Mouse (Mus musculus) heart, embryonic 12.5 days (tissue): Measurements from ENCODE around the gene Akap2. TPM values are rescaled to one million over a fixed set of nuclear protein-coding genes. Genes with fewer than 3 reads are reported as not detected.
A peak's percentile ranks its signal among the peaks of the same experiment; 100 is the strongest.

ENCODE experiments used
- ATAC-seq: fragments of 200-750 bp; cut with Nextera tagmentation; 2 replicates; pipeline ENCODE4 v1.8.0; 2017; ENCODE audit warnings: moderate TSS enrichment, moderate library complexity; ENCODE audit not compliant: insufficient number of reproducible peaks, low FRiP score
- H3K27ac ChIP-seq: fragments of 300-500 bp; sonication (generic); 2 replicates; pipeline ENCODE4 v1.5.1; 2016; ENCODE audit warnings: mild to moderate bottlenecking, moderate library complexity; ENCODE audit not compliant: poor library complexity, severe bottlenecking
- H3K27me3 ChIP-seq: fragments of 300-500 bp; sonication (generic); replicated peaks from 2 replicates; pipeline ENCODE4 v1.6.1; 2016; ENCODE audit warnings: mild to moderate bottlenecking, moderate library complexity
- H3K36me3 ChIP-seq: fragments of 300-500 bp; sonication (generic); 2 replicates; pipeline ENCODE4 v1.6.1; 2016; ENCODE audit warnings: mild to moderate bottlenecking, moderate library complexity
- H3K4me1 ChIP-seq: fragments of 300-500 bp; sonication (generic); replicated peaks from 2 replicates; pipeline ENCODE4 v1.6.1; 2016; ENCODE audit warnings: mild to moderate bottlenecking
- H3K4me2 ChIP-seq: fragments of 300-500 bp; sonication (generic); 2 replicates; pipeline ENCODE4 v1.6.1; 2016; ENCODE audit warnings: mild to moderate bottlenecking, moderate library complexity
- H3K4me3 ChIP-seq: fragments of 300-500 bp; sonication (generic); 2 replicates; pipeline ENCODE4 v1.5.1; 2016; ENCODE audit warnings: mild to moderate bottlenecking
- H3K9ac ChIP-seq: fragments of 300-500 bp; sonication (generic); 2 replicates; pipeline ENCODE4 v1.6.1; 2016; ENCODE audit warnings: mild to moderate bottlenecking, moderate library complexity
- H3K9me3 ChIP-seq: fragments of 300-500 bp; sonication (generic); replicated peaks from 2 replicates; pipeline ENCODE4 v1.6.1; 2016; ENCODE audit warnings: mild to moderate bottlenecking, moderate library complexity
- WGBS: fragments of 180-500 bp; shearing (Covaris S2); methylation state at CpG from one replicate; pipeline ENCODE4 v1.1.7; 2016; 5-methylcytosine and 5-hydroxymethylcytosine counted together
- polyA plus RNA-seq: library from polyadenylated mRNA; unstranded; fragments of >200 nt; fragmentation: Nextera tagmentation; extraction: Ambion mirVana; gene quantifications from 2 replicates; pipeline ENCODE4 v1.2.1, GENCODE M21; 2016

The Akap2 gene
- polyA plus RNA-seq, 1 experiment from 2014 or later, result 50.3 TPM

- Histone ChIP-seq H3K27me3 (no peaks in the 10 kb centered on the region), H3K36me3 (peaks cover 17% of the 10 kb centered on the region; the same call in 1 of the 2 replicates), H3K27ac (peak overlapping the region; percentile 80), H3K9ac (no peak overlapping the region), H3K9me3 (no peaks in the 10 kb centered on the region), H3K4me3 (no peak overlapping the region), H3K4me2 (no peak overlapping the region), H3K4me1 (peaks cover 58% of the 10 kb centered on the region)
- WGBS, result 49% methylated on average over 7 of the region's 7 CpGs
- ATAC-seq, result no peak
Observed at GRCm38 (mm10) chr4:57762424-57762823, 45.0 kb downstream of the Akap2 start.

GRCm38 (mm10) chr4:57764392-57764791, 46.9 kb downstream of the Akap2 start:
- Histone ChIP-seq H3K27ac (peak overlapping the region; percentile 80), H3K4me3 (no peak overlapping the region), H3K9ac (no peak overlapping the region), H3K9me3 (no peaks in the 10 kb centered on the region), H3K4me2 (peak overlapping the region; percentile 14; the same call in 1 of the 2 replicates), H3K36me3 (peaks cover 6% of the 10 kb centered on the region; the same call in 1 of the 2 replicates), H3K27me3 (no peaks in the 10 kb centered on the region), H3K4me1 (peaks cover 58% of the 10 kb centered on the region)
- 23% methylated on average over 1 of the region's 1 CpGs for WGBS
- ATAC-seq, result no peak

- peaks cover 6% of the 10 kb centered on the region; the same call in 1 of the 2 replicates for H3K36me3 ChIP-seq
- H3K9ac ChIP-seq, result 0 out of 2 replicates have a peak overlapping the region, but pooled peaks have one; percentile 3
- no peaks in the 10 kb centered on the region for H3K27me3 ChIP-seq
- no peak overlapping the region for H3K4me3 ChIP-seq
- peaks cover 59% of the 10 kb centered on the region for H3K4me1 ChIP-seq
- H3K4me2 ChIP-seq, result peak overlapping the region; percentile 14; the same call in 1 of the 2 replicates
- 41% methylated on average over 1 of the region's 1 CpGs for WGBS
- H3K27ac ChIP-seq, result peak overlapping the region; percentile 80
- no peak for ATAC-seq
- no peaks in the 10 kb centered on the region for H3K9me3 ChIP-seq
Observed at GRCm38 (mm10) chr4:57764926-57765325, 47.5 kb downstream of the Akap2 start.

- no peaks in the 10 kb centered on the region for H3K9me3 ChIP-seq
Observed at GRCm38 (mm10) chr4:57765806-57766205, 48.3 kb downstream of the Akap2 start.

GRCm38 (mm10) chr4:57769007-57769406, 51.5 kb downstream of the Akap2 start:
- Histone ChIP-seq H3K9me3 (no peaks in the 10 kb centered on the region), H3K27ac (no peak overlapping the region), H3K4me2 (no peak overlapping the region), H3K27me3 (no peaks in the 10 kb centered on the region), H3K4me3 (no peak overlapping the region), H3K36me3 (peaks cover 6% of the 10 kb centered on the region; the same call in 1 of the 2 replicates), H3K9ac (no peak overlapping the region), H3K4me1 (peaks cover 59% of the 10 kb centered on the region)
- no peak for ATAC-seq
- WGBS, result 64% methylated on average over 3 of the region's 3 CpGs

More at GRCm38 (mm10) chr4:57765806-57766205, 48.3 kb downstream of the Akap2 start:
- peaks cover 6% of the 10 kb centered on the region; the same call in 1 of the 2 replicates for H3K36me3 ChIP-seq
- 46% methylated on average over 4 of the region's 4 CpGs for WGBS
- H3K4me3 ChIP-seq, result no peak overlapping the region
- peaks cover 65% of the 10 kb centered on the region for H3K4me1 ChIP-seq
- H3K9ac ChIP-seq, result no peak overlapping the region
- H3K27ac ChIP-seq, result peak overlapping the region; percentile 7; the same call in 1 of the 2 replicates
- ATAC-seq, result no peak
- H3K4me2 ChIP-seq, result no peak overlapping the region
- no peaks in the 10 kb centered on the region for H3K27me3 ChIP-seq

GRCm38 (mm10) chr4:57770185-57770823, 52.8 kb downstream of the Akap2 start:
- Histone ChIP-seq H3K27ac (no peak overlapping the region), H3K27me3 (no peaks in the 10 kb centered on the region), H3K36me3 (peaks cover 6% of the 10 kb centered on the region; the same call in 1 of the 2 replicates), H3K9ac (no peak overlapping the region), H3K4me2 (no peak overlapping the region), H3K9me3 (no peaks in the 10 kb centered on the region), H3K4me3 (no peak overlapping the region), H3K4me1 (peaks cover 56% of the 10 kb centered on the region)
- ATAC-seq, result no peak
- WGBS, result 75% methylated on average over 4 of the region's 4 CpGs

GRCm38 (mm10) chr4:57771558-57772219, 54.2 kb downstream of the Akap2 start:
- no peak overlapping the region for H3K9ac ChIP-seq
- no peaks in the 10 kb centered on the region for H3K27me3 ChIP-seq
- 79% methylated on average over 2 of the region's 2 CpGs for WGBS
- H3K4me3 ChIP-seq, result no peak overlapping the region
- H3K27ac ChIP-seq, result peak overlapping the region; percentile 75; the same call in 1 of the 2 replicates
- no peaks in the 10 kb centered on the region for H3K9me3 ChIP-seq
- peaks cover 47% of the 10 kb centered on the region for H3K4me1 ChIP-seq
- no peak for ATAC-seq
- no peak overlapping the region for H3K4me2 ChIP-seq
- H3K36me3 ChIP-seq, result 0 out of 2 replicates have a peak, but pooled peaks cover 2% of the 10 kb centered on the region

GRCm38 (mm10) chr4:57772851-57773510, 55.5 kb downstream of the Akap2 start:
- no peak overlapping the region for H3K4me3 ChIP-seq
- H3K27me3 ChIP-seq, result no peaks in the 10 kb centered on the region
- peak; percentile 25; the same call in 1 of the 2 replicates for ATAC-seq
- no peaks in the 10 kb centered on the region for H3K9me3 ChIP-seq
- H3K4me2 ChIP-seq, result peak overlapping the region; percentile 22; the same call in 1 of the 2 replicates
- WGBS, result 5% methylated on average over 11 of the region's 11 CpGs
- peak overlapping the region; percentile 75 for H3K27ac ChIP-seq
- H3K4me1 ChIP-seq, result peaks cover 50% of the 10 kb centered on the region
- H3K9ac ChIP-seq, result peak overlapping the region; percentile 40; the same call in 1 of the 2 replicates
- no peaks in the 10 kb centered on the region for H3K36me3 ChIP-seq

- no peak for ATAC-seq
- peak overlapping the region; percentile 40 for H3K27ac ChIP-seq
- no peaks in the 10 kb centered on the region for H3K36me3 ChIP-seq
- H3K27me3 ChIP-seq, result no peaks in the 10 kb centered on the region
- H3K4me1 ChIP-seq, result peaks cover 45% of the 10 kb centered on the region
- H3K9me3 ChIP-seq, result no peaks in the 10 kb centered on the region
- no peak overlapping the region for H3K4me2 ChIP-seq
- 33% methylated on average over 4 of the region's 4 CpGs for WGBS
- no peak overlapping the region for H3K9ac ChIP-seq
- H3K4me3 ChIP-seq, result no peak overlapping the region
Observed at GRCm38 (mm10) chr4:57774517-57774916, 57.1 kb downstream of the Akap2 start.

GRCm38 (mm10) chr4:57775582-57775981, 58.1 kb downstream of the Akap2 start:
- Histone ChIP-seq H3K27me3 (no peaks in the 10 kb centered on the region), H3K36me3 (no peaks in the 10 kb centered on the region), H3K4me3 (no peak overlapping the region), H3K4me2 (no peak overlapping the region), H3K27ac (no peak overlapping the region), H3K9me3 (no peaks in the 10 kb centered on the region), H3K4me1 (peaks cover 38% of the 10 kb centered on the region), H3K9ac (no peak overlapping the region)
- ATAC-seq, result no peak

GRCm38 (mm10) chr4:57780403-57780802, 62.9 kb downstream of the Akap2 start:
- Histone ChIP-seq H3K4me3 (no peak overlapping the region), H3K4me1 (peaks cover 41% of the 10 kb centered on the region), H3K9ac (no peak overlapping the region), H3K36me3 (no peaks in the 10 kb centered on the region), H3K9me3 (no peaks in the 10 kb centered on the region), H3K27me3 (no peaks in the 10 kb centered on the region), H3K27ac (no peak overlapping the region), H3K4me2 (no peak overlapping the region)
- no peak for ATAC-seq
- 22% methylated on average over 4 of the region's 4 CpGs for WGBS
